Mouse (Mus musculus) heart, adult 11 months (tissue): Measurements from ENCODE around the gene Qser1.

Experiments used
- DNase-seq: peaks from one replicate; pipeline ENCODE4 v3.0.0; 2022

Qser1 gene

DNA sequence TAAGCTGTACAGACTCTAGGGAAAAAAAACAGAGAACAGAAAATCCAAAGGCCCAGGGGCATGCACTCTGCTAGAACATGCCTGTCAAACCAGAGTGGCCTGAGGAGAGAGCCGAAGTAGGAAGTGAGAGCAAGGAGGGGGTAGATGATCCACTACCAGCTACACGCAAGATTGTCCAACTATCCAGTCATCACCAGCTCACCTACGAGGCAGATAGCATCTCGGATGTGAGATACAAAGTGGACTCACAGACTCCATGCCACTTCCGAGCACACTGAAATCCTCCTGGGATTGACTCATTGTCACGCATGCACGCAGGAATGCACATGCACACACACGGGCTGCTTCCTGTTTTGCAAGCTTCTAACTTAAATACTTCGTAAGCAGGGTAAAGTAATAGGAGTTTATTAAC, 84.5 kb downstream of the Qser1 start:
- peak; percentile 96 for DNase-seq

DNA sequence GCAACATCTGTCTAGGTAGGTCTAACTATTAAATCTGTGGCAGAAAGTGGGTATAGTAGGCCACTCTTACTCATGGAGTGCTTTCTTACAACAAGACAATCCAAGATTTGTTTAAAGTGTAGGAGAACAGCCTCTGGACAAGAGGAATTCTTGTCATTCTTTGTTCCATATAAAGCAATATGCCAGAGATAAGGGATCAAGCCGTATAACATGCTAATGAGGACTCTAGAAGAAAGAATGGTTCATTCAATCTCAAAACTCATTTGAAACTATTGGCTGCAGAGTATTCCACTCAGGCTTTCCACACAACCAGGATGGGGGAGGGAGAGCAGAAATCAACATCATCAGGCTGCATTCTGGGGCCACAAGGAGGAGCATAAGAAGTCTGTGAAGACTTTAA, 89.2 kb downstream of the Qser1 start:
- DNase-seq = no peak

DNA sequence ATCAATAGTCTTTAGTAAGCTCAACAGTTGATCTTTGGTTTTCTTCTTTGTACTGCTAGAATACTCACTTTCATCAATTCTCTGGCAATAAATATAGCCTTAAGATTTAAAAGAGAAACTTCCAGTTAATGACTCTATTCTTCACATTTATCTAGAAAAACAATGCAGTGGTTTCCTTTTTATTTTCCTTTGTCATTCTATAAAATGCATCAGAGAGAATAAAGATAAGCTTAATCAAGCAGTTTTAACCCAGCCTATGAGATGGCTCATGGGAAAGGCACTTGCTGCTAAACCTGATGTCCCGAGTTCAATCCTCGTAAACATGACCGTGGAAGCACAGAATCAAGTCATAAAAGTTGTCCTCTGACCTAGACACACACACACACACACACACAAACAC, 94.5 kb downstream of the Qser1 start:
- peak; percentile 7 for DNase-seq

DNA sequence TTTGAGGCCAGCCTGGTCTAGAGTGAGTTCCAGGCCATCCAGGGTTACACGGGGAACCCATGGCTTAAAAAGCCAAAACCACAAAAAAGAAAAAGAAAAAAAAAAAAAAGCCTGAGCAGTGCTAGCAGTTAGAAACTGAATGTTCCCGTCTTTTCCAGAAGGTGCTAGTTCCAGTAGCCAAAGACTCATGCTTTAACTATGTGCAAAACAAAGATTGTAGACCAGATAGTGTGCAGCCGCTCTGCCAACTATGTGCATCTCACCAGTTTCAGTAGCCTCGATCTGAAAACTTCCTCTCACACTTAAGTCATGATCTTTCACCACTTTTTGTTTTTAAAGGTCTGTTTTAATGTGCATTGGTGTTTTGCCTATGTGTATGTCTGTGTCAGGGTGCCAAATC, 98.7 kb downstream of the Qser1 start:
- peak; percentile 62 for DNase-seq

DNA sequence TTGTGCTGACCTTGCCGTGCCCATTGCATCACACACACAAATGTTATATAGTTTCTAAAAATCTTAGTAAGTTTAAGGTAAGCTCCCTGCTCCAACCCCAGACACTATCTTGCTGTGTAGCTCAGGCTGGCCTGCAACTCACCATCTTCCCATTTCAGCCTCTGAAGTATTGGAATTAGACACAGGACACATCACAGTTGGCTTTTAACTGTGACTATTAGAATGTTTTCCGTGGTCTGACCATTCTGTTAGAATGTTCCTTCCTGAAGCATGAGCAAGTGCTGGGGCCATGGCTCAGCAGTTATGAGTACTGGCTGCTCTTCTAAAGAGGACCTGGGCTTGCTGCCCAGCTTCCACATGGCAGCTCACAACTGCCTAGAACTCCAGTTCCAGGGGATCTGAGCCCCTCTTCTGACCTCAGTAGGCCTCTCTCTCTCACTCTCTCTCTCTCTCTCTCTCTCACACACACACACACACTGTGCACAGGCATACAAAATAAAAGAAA, 99.3 kb downstream of the Qser1 start:
- peak; percentile 92 for DNase-seq

DNA sequence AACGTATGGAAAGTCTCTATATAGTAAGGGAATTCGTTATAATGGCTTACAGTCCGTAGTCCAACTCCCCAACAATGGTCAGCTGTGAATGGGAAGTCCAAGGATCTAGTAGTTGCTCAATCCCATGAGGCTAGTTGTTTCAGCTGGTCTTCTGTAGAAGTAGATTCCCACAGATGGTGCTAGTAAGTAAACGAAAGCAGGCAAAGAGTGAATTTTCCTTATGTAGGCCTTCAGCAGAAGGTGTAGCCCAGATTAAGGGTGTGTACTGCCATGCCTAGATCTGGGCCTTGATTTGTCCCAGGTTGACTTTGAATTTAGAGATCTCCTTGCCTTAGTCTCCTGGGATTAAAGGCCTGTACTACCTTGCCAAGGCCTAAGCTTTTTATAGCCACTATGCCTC, 100.3 kb downstream of the Qser1 start, which contains the start of gene Pin1rt1:
Gene Pin1rt1, minus strand, starts transcription at position 101 of the 400 bp plus-strand sequence.
- no peak for DNase-seq

DNA sequence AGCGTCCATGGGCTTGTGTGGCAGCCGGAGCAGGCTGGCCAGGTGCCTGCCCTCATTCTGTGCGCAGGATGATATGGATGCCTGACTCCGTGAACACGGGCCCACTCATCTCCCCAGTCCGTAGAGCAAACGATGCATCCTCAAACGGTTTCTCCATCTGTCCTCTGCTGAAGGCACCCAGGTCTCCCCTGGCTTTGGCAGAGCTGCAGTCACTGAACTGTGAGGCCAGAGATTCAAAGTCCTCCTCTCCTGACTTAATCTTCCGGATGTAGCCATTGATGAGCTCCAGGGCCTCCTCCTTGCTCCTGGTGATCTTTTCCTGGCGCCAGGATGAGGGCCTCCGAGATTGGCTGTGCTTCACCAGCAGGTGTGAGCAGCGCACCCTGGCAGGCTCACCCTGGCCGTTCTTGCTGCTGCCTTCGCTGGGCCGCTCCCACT, 102.3 kb downstream of the Qser1 start:
- DNase-seq = peak; percentile 84

DNA sequence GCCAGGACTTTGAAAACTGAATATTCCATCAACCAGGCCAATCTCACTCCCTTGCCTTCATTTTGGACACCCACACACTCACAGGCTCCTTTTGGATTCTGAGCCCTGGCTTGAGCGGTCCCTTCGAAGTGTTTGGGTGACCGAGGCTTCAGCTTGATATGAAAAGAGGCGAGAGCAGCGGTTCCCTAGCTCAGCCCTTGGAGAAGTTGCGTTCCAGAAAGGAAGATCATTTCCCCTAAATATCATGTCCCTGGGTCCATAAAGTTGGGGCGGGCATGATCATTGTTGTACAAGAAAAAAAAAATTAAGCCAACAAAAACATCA, 104.1 kb downstream of the Qser1 start:
- no peak for DNase-seq

DNA sequence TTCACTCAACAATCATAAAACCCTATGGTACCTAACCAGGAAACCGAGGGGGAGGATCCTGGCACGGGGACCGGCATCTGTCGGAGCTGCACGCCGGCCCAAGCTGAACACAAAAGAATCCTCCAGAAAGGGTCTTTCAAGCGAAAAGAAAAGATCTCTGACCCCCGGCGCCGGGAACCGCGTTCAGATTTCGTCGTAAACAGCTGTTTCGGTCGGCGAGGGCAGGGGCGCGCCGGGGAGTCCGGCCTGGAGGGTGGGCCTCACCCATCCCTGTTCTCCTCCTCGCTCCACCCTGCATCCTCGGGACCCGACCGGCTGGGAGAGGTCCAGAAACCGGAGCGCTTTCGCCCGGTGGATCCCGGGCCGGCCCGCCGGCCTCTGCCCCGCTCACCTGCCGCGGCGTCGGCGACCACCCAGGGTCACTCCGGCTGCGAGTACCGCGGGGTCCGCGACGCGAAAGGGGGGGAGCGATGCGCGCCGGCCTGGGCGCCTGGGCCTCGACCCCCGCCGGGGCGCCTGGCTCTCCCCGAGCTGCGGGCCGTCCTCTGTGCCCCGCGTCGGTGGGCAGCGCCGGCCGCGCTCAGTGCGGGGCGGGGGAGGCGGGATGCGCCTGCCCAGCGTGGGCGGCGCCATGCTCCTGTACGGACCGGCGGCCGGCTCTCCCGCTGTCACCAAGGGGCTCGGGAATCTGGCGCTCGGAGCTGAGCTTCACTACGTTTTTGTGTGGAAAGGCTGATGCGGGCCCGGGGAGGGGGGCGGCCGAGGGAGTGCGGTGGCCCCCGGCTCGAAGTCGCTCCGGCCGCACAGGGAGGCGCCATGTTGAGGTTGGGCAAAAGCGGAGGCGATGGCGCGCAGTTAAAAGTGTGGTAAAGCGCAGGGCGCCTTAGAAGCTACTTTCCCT, 104.7 kb downstream of the Qser1 start, which contains the start of gene Tcp11l1:
Gene Tcp11l1, minus strand, starts transcription at position 585 of the 901 bp plus-strand sequence.
- peak; percentile 96 for DNase-seq

DNA sequence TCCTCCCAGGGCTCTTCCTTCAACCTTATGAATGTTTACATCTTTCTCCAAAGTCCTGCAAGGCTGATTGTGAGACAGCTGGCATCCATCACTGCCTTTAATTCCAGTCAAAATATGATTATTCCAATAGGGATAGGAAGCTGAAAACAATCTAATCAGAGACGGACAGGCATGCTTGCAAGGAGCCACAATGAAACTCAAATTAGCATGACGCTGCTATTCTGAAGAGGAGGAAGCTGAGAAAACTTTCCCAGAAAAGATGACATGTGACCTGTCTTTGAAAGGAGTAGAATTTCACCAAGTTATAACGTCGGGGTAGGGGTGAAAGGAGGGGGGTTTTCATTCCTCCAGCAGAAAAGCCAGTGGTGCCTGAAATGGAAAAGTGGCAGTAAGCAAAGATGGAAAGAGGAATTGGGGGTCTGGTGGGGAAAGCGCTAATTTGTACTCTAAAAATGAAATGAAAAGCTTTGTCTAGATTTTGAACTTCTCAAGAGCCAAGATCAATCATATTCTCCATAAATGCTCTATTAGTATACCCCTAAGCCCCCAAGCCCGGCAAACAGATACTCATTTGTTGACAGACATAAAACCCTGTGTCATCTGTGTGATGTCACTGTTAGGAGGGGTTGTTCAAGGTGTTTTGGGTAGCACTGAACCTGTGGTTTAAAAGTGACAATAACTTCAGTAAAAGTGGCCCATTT, 105.7 kb downstream of the Qser1 start:
- DNase-seq = no peak

DNA sequence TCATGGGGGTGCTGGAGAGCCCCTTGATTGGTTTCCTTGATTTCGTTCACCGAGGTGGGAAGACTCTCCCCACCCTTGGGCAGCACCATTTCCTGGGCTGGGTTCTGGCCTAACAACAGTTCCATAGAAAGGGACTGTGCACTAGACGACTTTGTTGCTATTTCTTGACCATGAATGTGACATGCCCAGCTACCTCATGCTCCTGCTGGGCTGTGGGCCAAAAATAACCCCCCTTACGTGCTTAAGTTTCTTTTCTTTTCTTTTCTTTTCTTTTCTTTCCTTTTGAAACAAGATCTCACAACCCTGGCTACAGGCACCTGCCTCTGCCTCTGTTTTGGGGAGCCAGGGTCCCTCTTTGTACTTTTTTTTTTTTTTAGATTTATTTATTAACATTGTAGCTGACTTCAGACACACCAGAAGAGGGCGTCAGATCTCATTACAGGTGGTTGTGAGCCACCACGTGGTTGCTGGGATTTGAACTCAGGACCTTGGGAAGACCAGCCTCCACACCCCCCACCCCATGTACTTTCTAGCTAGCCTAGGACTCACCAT, 106.7 kb downstream of the Qser1 start:
- no peak for DNase-seq
